Mouse (Mus musculus) brown adipose tissue, adult 24 weeks (tissue): ENCODE data around the gene Man2a2. TPM values are rescaled to one million over a fixed set of nuclear protein-coding genes. Genes with fewer than 3 reads are reported as not detected.
"Not testable (repeated sequence)": the region's sequence is repeated elsewhere in the genome, so short reads cannot be mapped to it uniquely, and the experiment has no call there.

Source experiments
- H3K27ac ChIP-seq: fragments of 200-500 bp; replicated peaks from 2 replicates; pipeline ENCODE4 v1.5.1; 2012; ENCODE audit warnings: low read depth, mild to moderate bottlenecking, low read length
- H3K4me1 ChIP-seq: fragments of 200-500 bp; 2 replicates; pipeline ENCODE4 v1.6.1; 2012; ENCODE audit warnings: low read length, mixed read lengths; ENCODE audit not compliant: control insufficient read depth, insufficient read depth, insufficient read length
- H3K4me3 ChIP-seq: fragments of 200-500 bp; 2 replicates; pipeline ENCODE4 v1.5.1; 2012; ENCODE audit warnings: low read depth, mild to moderate bottlenecking, low read length, moderate library complexity; ENCODE audit not compliant: insufficient read depth
- polyA plus RNA-seq: library from polyadenylated mRNA; stranded (reverse); fragments of >200 nt; gene quantifications from 2 replicates; pipeline ENCODE4 v1.2.4, GENCODE M21; 2012; ENCODE audit not compliant: missing spikeins, insufficient read depth, insufficient read length

Man2a2 gene
- polyA plus RNA-seq, 1 experiment, result 65.8 TPM

GRCm38 (mm10) chr7:80343270-80344018, 27.7 kb downstream of the Man2a2 start:
- Histone ChIP-seq H3K4me3 (peak overlapping the region; percentile 66), H3K4me1 (peaks cover 11% of the 10 kb centered on the region), H3K27ac (peak overlapping the region; percentile 66)

GRCm38 (mm10) chr7:80342858-80343257, 28.3 kb downstream of the Man2a2 start, which contains the start of gene Hddc3:
TSS of gene Hddc3 (plus strand) at chr7:80343104.
- Histone ChIP-seq H3K27ac (peak within 1 kb of the TSS; percentile 66), H3K4me1 (peaks cover 11% of the 10 kb centered on the region), H3K4me3 (peak within 1 kb of the TSS; percentile 66)

GRCm38 (mm10) chr7:80341793-80342192, 29.4 kb downstream of the Man2a2 start:
- Histone ChIP-seq H3K4me3 (no peak overlapping the region), H3K4me1 (peaks cover 8% of the 10 kb centered on the region)

GRCm38 (mm10) chr7:80340793-80341192, 30.4 kb downstream of the Man2a2 start, which contains the start of gene Unc45a:
TSS of gene Unc45a (minus strand) at chr7:80341005.
- peak within 1 kb of the TSS; percentile 91 for H3K4me3 ChIP-seq
- H3K4me1 ChIP-seq, result peaks cover 8% of the 10 kb centered on the region
- H3K27ac ChIP-seq, result peak within 1 kb of the TSS; percentile 79

More at GRCm38 (mm10) chr7:80341793-80342192, 29.4 kb downstream of the Man2a2 start:
- no peak overlapping the region for H3K27ac ChIP-seq

- Histone ChIP-seq H3K27ac (peak overlapping the region; percentile 79), H3K4me1 (peaks cover 8% of the 10 kb centered on the region), H3K4me3 (peak overlapping the region; percentile 91)
These were observed 31.2 kb downstream of the Man2a2 start for GRCm38 (mm10) chr7:80339793-80340628.

GRCm38 (mm10) chr7:80339371-80339770, 31.8 kb downstream of the Man2a2 start:
- peak overlapping the region; percentile 91 for H3K4me3 ChIP-seq
- H3K27ac ChIP-seq, result no peak overlapping the region

GRCm38 (mm10) chr7:80336932-80337331, 34.2 kb downstream of the Man2a2 start:
- Histone ChIP-seq H3K4me1 (peaks cover 3% of the 10 kb centered on the region), H3K4me3 (no peak overlapping the region)

More at GRCm38 (mm10) chr7:80339371-80339770, 31.8 kb downstream of the Man2a2 start:
- peaks cover 8% of the 10 kb centered on the region for H3K4me1 ChIP-seq

GRCm38 (mm10) chr7:80334848-80335247, 36.3 kb downstream of the Man2a2 start:
- Histone ChIP-seq H3K27ac (no peak overlapping the region), H3K4me3 (no peak overlapping the region), H3K4me1 (peaks cover 3% of the 10 kb centered on the region)

More at GRCm38 (mm10) chr7:80336932-80337331, 34.2 kb downstream of the Man2a2 start:
- no peak overlapping the region for H3K27ac ChIP-seq

- H3K4me3 ChIP-seq, result no peak overlapping the region
These were observed 39.7 kb downstream of the Man2a2 start for GRCm38 (mm10) chr7:80331433-80331832.

GRCm38 (mm10) chr7:80330278-80330677, 40.9 kb downstream of the Man2a2 start:
- Histone ChIP-seq H3K27ac (no peak overlapping the region), H3K4me1 (no peaks in the 10 kb centered on the region), H3K4me3 (no peak overlapping the region)

More at GRCm38 (mm10) chr7:80331433-80331832, 39.7 kb downstream of the Man2a2 start:
- Histone ChIP-seq H3K27ac (no peak overlapping the region), H3K4me1 (no peaks in the 10 kb centered on the region)

- Histone ChIP-seq H3K27ac (no peak overlapping the region), H3K4me3 (no peak overlapping the region), H3K4me1 (peaks cover 2% of the 10 kb centered on the region; the same call in 1 of the 2 replicates)
These were observed 45.1 kb downstream of the Man2a2 start for GRCm38 (mm10) chr7:80326076-80326475.

GRCm38 (mm10) chr7:80325292-80325868, 45.8 kb downstream of the Man2a2 start:
- peaks cover 2% of the 10 kb centered on the region; the same call in 1 of the 2 replicates for H3K4me1 ChIP-seq
- H3K27ac ChIP-seq, result 0 out of 2 replicates have a peak overlapping the region, but pooled peaks have one; percentile 10
- H3K4me3 ChIP-seq, result no peak overlapping the region

GRCm38 (mm10) chr7:80324816-80325119, 46.4 kb downstream of the Man2a2 start:
- H3K4me1 ChIP-seq, H3K4me3 ChIP-seq: not testable (repeated sequence)
- peak overlapping the region; percentile 52 for H3K27ac ChIP-seq

- Histone ChIP-seq H3K27ac (peak within 1 kb of the TSS; percentile 99), H3K4me1 (peaks cover 2% of the 10 kb centered on the region; the same call in 1 of the 2 replicates), H3K4me3 (peak within 1 kb of the TSS; percentile 81)
These were observed 46.9 kb downstream of the Man2a2 start, which contains the start of gene Rccd1 for GRCm38 (mm10) chr7:80324043-80324815. TSS of gene Rccd1 (minus strand) at chr7:80324454.
